Mouse (Mus musculus): ENCODE data around the gene Nkx1-2. TPM values are rescaled to one million over a fixed set of nuclear protein-coding genes. Genes with fewer than 3 reads are reported as not detected.

Gene Nkx1-2
- polyA plus RNA-seq, 1 experiment from 2014 or later = 0.24 TPM

DNA sequence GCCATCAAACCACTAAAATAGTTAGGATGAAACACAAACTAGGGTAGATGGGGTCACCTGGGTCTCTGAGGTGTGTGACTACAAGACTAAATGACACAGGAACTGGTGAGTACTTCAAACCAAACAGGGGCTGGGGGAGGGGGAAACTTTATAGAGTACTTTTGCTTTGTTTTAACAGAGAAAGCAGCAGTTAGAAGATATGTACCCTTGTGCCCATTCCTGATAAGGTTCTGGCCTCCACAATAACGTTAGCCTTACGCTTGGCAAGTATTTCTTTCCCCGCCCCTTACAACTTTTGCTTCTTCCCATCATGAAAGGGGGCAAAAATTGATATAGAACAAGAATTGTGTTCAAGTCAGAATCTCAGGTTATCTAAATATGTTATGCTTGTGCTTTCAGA, 3.6 kb downstream of the Nkx1-2 start:
- H3K9ac ChIP-seq (ENCODE audit: low read depth, low read length) = no peak overlapping the region
- no peak overlapping the region for H3K4me3 ChIP-seq (ENCODE audit: low read length)
- H3K27ac ChIP-seq (ENCODE audit: low read depth, low read length) = no peak overlapping the region
- no peak for ATAC-seq
- WGBS = 93% methylated on average over 3 of the region's 3 CpGs
- H3K4me1 ChIP-seq (ENCODE audit: control insufficient read depth, insufficient read depth, low read depth, low read length) = peaks cover 22% of the 10 kb centered on the region
- H3K27me3 ChIP-seq (replicated peaks; ENCODE audit: control insufficient read depth, insufficient read depth, low read length) = peaks cover 37% of the 10 kb centered on the region
- H3K4me2 ChIP-seq (ENCODE audit: low read length) = no peak overlapping the region
- H3K36me3 ChIP-seq (ENCODE audit: control insufficient read depth, insufficient read depth, low read length) = no peaks in the 10 kb centered on the region
- H3K9me3 ChIP-seq (ENCODE audit: control insufficient read depth, low read length) = no peaks in the 10 kb centered on the region

GRCm38 (mm10) chr7:132594325-132594724, 5.1 kb downstream of the Nkx1-2 start:
- no peak overlapping the region for H3K4me2 ChIP-seq (ENCODE audit: low read length)
- 97% methylated on average over 2 of the region's 2 CpGs for WGBS
- no peak overlapping the region for H3K4me3 ChIP-seq (ENCODE audit: low read length)
- H3K9ac ChIP-seq (ENCODE audit: low read depth, low read length) = no peak overlapping the region
- H3K27me3 ChIP-seq (replicated peaks; ENCODE audit: control insufficient read depth, insufficient read depth, low read length) = peaks cover 26% of the 10 kb centered on the region
- no peaks in the 10 kb centered on the region for H3K36me3 ChIP-seq (ENCODE audit: control insufficient read depth, insufficient read depth, low read length)
- ATAC-seq = no peak
- peaks cover 15% of the 10 kb centered on the region for H3K4me1 ChIP-seq (ENCODE audit: control insufficient read depth, insufficient read depth, low read depth, low read length)
- no peaks in the 10 kb centered on the region for H3K9me3 ChIP-seq (ENCODE audit: control insufficient read depth, low read length)
- no peak overlapping the region for H3K27ac ChIP-seq (ENCODE audit: low read depth, low read length)

DNA sequence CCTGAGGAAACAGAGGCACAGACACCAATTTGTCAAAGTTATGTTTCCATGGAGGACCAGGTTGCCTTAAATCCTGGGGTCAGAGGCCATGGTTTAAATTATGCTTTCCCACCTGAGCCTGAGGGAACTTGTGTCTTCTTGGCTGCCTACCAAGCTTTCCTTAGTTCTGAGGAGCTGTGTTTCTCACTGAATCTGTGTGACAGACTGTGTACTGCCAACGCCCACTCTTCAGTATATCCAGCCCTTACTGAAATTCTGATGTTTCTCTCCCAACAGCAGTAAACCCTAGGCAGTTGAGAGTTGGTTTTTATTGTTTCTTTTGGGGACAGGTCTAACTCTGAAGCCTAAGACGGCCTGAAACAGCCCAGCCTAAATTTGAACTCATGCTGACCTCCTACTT, 5.7 kb downstream of the Nkx1-2 start:
- no peak overlapping the region for H3K4me3 ChIP-seq (ENCODE audit: low read length)
- no peak overlapping the region for H3K27ac ChIP-seq (ENCODE audit: low read depth, low read length)
- no peak for ATAC-seq
- H3K9ac ChIP-seq (ENCODE audit: low read depth, low read length) = no peak overlapping the region
- no peak overlapping the region for H3K4me2 ChIP-seq (ENCODE audit: low read length)
- H3K9me3 ChIP-seq (ENCODE audit: control insufficient read depth, low read length) = no peaks in the 10 kb centered on the region
- 64% methylated on average over 2 of the region's 2 CpGs for WGBS
- no peaks in the 10 kb centered on the region for H3K36me3 ChIP-seq (ENCODE audit: control insufficient read depth, insufficient read depth, low read length)
- peaks cover 12% of the 10 kb centered on the region for H3K4me1 ChIP-seq (ENCODE audit: control insufficient read depth, insufficient read depth, low read depth, low read length)
- peaks cover 24% of the 10 kb centered on the region for H3K27me3 ChIP-seq (replicated peaks; ENCODE audit: control insufficient read depth, insufficient read depth, low read length)

- no peak for ATAC-seq
- Histone ChIP-seq H3K4me3 (ENCODE audit: low read length) (no peak overlapping the region), H3K9ac (ENCODE audit: low read depth, low read length) (no peak overlapping the region), H3K27me3 (replicated peaks; ENCODE audit: control insufficient read depth, insufficient read depth, low read length) (no peaks in the 10 kb centered on the region), H3K36me3 (ENCODE audit: control insufficient read depth, insufficient read depth, low read length) (no peaks in the 10 kb centered on the region), H3K4me1 (ENCODE audit: control insufficient read depth, insufficient read depth, low read depth, low read length) (no peaks in the 10 kb centered on the region), H3K4me2 (ENCODE audit: low read length) (no peak overlapping the region), H3K27ac (ENCODE audit: low read depth, low read length) (no peak overlapping the region), H3K9me3 (ENCODE audit: control insufficient read depth, low read length) (no peaks in the 10 kb centered on the region)
- WGBS = 66% methylated on average over 5 of the region's 5 CpGs
Measured at GRCm38 (mm10) chr7:132589610-132590009, 9.8 kb downstream of the Nkx1-2 start.

- H3K36me3 ChIP-seq (ENCODE audit: control insufficient read depth, insufficient read depth, low read length) = no peaks in the 10 kb centered on the region
- WGBS = 76% methylated on average over 5 of the region's 5 CpGs
- no peak overlapping the region for H3K9ac ChIP-seq (ENCODE audit: low read depth, low read length)
- H3K4me3 ChIP-seq (ENCODE audit: low read length) = no peak overlapping the region
- no peak overlapping the region for H3K27ac ChIP-seq (ENCODE audit: low read depth, low read length)
- H3K4me1 ChIP-seq (ENCODE audit: control insufficient read depth, insufficient read depth, low read depth, low read length) = no peaks in the 10 kb centered on the region
- no peak for ATAC-seq
- no peak overlapping the region for H3K4me2 ChIP-seq (ENCODE audit: low read length)
- no peaks in the 10 kb centered on the region for H3K9me3 ChIP-seq (ENCODE audit: control insufficient read depth, low read length)
- no peaks in the 10 kb centered on the region for H3K27me3 ChIP-seq (replicated peaks; ENCODE audit: control insufficient read depth, insufficient read depth, low read length)
Measured at GRCm38 (mm10) chr7:132587167-132587566, 12.3 kb downstream of the Nkx1-2 start.

- H3K27me3 ChIP-seq (replicated peaks; ENCODE audit: control insufficient read depth, insufficient read depth, low read length) = no peaks in the 10 kb centered on the region
- 73% methylated on average over 3 of the region's 3 CpGs for WGBS
- no peak for ATAC-seq
Measured at GRCm38 (mm10) chr7:132585695-132586491, 13.5 kb downstream of the Nkx1-2 start.

DNA sequence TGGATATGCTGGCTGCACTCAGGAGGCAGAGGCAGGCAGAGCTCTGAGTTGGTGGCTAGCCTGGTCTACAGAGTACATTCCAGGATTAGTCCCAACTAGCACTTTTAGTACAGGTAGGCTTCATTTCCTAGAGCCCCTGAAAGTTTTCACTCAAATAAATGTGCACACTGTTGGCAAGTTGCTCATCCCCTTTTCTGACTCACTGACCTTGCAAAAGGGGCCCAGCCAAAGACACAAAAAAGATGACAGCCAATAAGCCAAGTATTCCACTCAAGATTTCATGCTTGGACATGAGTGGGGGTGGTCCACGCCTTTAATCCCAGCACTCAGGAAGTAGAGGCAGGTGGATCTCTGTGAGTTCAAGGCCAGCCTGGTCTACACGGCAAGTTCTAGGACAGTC, 18.0 kb downstream of the Nkx1-2 start:
- Histone ChIP-seq H3K36me3 (ENCODE audit: control insufficient read depth, insufficient read depth, low read length) (no peaks in the 10 kb centered on the region), H3K4me2 (ENCODE audit: low read length) (no peak overlapping the region), H3K9ac (ENCODE audit: low read depth, low read length) (no peak overlapping the region), H3K9me3 (ENCODE audit: control insufficient read depth, low read length) (no peaks in the 10 kb centered on the region), H3K27me3 (replicated peaks; ENCODE audit: control insufficient read depth, insufficient read depth, low read length) (no peaks in the 10 kb centered on the region), H3K4me1 (ENCODE audit: control insufficient read depth, insufficient read depth, low read depth, low read length) (peaks cover 3% of the 10 kb centered on the region), H3K4me3 (ENCODE audit: low read length) (no peak overlapping the region), H3K27ac (ENCODE audit: low read depth, low read length) (no peak overlapping the region)
- 95% methylated on average over 2 of the region's 2 CpGs for WGBS
- no peak for ATAC-seq

More at GRCm38 (mm10) chr7:132585695-132586491, 13.5 kb downstream of the Nkx1-2 start:
- Histone ChIP-seq H3K9me3 (ENCODE audit: control insufficient read depth, low read length) (no peaks in the 10 kb centered on the region), H3K4me3 (ENCODE audit: low read length) (no peak overlapping the region), H3K27ac (ENCODE audit: low read depth, low read length) (no peak overlapping the region), H3K4me1 (ENCODE audit: control insufficient read depth, insufficient read depth, low read depth, low read length) (no peaks in the 10 kb centered on the region), H3K4me2 (ENCODE audit: low read length) (no peak overlapping the region), H3K36me3 (ENCODE audit: control insufficient read depth, insufficient read depth, low read length) (no peaks in the 10 kb centered on the region), H3K9ac (ENCODE audit: low read depth, low read length) (no peak overlapping the region)

DNA sequence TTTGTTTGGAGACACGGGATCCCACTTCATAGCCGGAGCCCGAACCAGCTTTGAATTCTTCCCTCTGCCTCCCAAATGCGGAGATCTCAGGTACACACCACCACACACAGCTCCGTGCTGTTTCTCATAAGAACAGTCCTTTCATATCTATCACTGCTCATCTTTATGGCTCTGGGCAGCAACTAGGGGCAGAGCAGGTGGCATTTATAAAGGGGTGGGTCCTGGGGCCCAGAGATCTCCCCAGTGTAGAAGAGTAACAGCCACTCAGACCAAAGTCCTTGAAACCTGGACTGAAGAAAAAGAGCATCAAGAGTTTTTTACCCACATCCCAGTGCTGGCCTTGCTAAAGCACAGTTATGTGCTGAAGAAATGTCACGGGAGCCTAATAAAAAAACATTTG, 18.9 kb downstream of the Nkx1-2 start:
- Histone ChIP-seq H3K4me1 (ENCODE audit: control insufficient read depth, insufficient read depth, low read depth, low read length) (peaks cover 4% of the 10 kb centered on the region), H3K27ac (ENCODE audit: low read depth, low read length) (no peak overlapping the region), H3K9ac (ENCODE audit: low read depth, low read length) (no peak overlapping the region), H3K4me2 (ENCODE audit: low read length) (no peak overlapping the region), H3K27me3 (replicated peaks; ENCODE audit: control insufficient read depth, insufficient read depth, low read length) (no peaks in the 10 kb centered on the region), H3K4me3 (ENCODE audit: low read length) (no peak overlapping the region), H3K36me3 (ENCODE audit: control insufficient read depth, insufficient read depth, low read length) (no peaks in the 10 kb centered on the region), H3K9me3 (ENCODE audit: control insufficient read depth, low read length) (no peaks in the 10 kb centered on the region)
- no peak for ATAC-seq
- 86% methylated on average over 6 of the region's 6 CpGs for WGBS

GRCm38 (mm10) chr7:132576891-132577290, 22.5 kb downstream of the Nkx1-2 start:
- 65% methylated on average over 4 of the region's 4 CpGs for WGBS
- no peaks in the 10 kb centered on the region for H3K27me3 ChIP-seq (replicated peaks; ENCODE audit: control insufficient read depth, insufficient read depth, low read length)
- no peak overlapping the region for H3K27ac ChIP-seq (ENCODE audit: low read depth, low read length)
- H3K4me1 ChIP-seq (ENCODE audit: control insufficient read depth, insufficient read depth, low read depth, low read length) = peaks cover 4% of the 10 kb centered on the region
- no peak for ATAC-seq
- H3K4me2 ChIP-seq (ENCODE audit: low read length) = peak overlapping the region; percentile 80
- no peaks in the 10 kb centered on the region for H3K9me3 ChIP-seq (ENCODE audit: control insufficient read depth, low read length)
- H3K36me3 ChIP-seq (ENCODE audit: control insufficient read depth, insufficient read depth, low read length) = no peaks in the 10 kb centered on the region
- no peak overlapping the region for H3K9ac ChIP-seq (ENCODE audit: low read depth, low read length)
- H3K4me3 ChIP-seq (ENCODE audit: low read length) = no peak overlapping the region

Data from hindbrain, embryonic 16.5 days (tissue).